Mouse (Mus musculus): ENCODE measurements around the gene Krtap10-4. TPM values are rescaled to one million over a fixed set of nuclear protein-coding genes. Genes with fewer than 3 reads are reported as not detected.

Gene Krtap10-4
- not detected in 2 replicates for polyA plus RNA-seq (2014; fragmentation: Nextera tagmentation; extraction: Ambion mirVana)

DNA sequence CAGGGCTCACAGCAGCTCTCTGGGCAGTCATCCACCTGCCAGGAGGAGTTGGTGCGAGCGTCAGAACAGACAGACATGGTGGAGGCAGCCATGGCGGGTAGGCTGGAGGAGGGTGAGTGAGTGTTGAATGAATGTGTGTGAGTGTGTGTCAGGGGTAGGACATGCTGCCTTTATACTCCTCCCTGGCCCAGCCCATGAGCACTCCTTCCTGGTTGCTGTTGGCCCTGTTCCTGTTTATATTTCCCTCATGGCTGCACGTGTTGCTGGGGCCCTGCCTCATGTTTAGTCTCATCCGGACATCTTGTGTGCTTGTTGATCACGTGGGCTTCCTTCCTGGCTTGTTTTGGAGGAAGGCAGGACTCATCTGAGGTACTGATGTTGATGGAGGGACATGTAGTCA, at the start of gene Krtap10-4:
Krtap10-4 (minus strand) TSS at position 145 of the 400 bp plus-strand sequence.
- H3K4me2 ChIP-seq (ENCODE audit: low read depth): no peak within 1 kb of the TSS
- no peaks in the 10 kb centered on the region for H3K27me3 ChIP-seq (ENCODE audit: control insufficient read depth, insufficient read depth, low read length)
- no peaks in the 10 kb centered on the region for H3K9me3 ChIP-seq (ENCODE audit: control insufficient read depth, low read length)
- DNase-seq (ENCODE audit: low spot score): no peak
- no peaks in the 10 kb centered on the region for H3K4me1 ChIP-seq (ENCODE audit: control insufficient read depth, insufficient read depth, low read length)
- WGBS: 76% methylated on average over 6 of the region's 6 CpGs
- H3K4me3 ChIP-seq (ENCODE audit: low read depth, low read length): no peak within 1 kb of the TSS
- H3K9ac ChIP-seq (ENCODE audit: low read length): no peak within 1 kb of the TSS
- H3K27ac ChIP-seq (ENCODE audit: low read depth, low read length): no peak within 1 kb of the TSS
- H3K36me3 ChIP-seq (ENCODE audit: control insufficient read depth, insufficient read depth, low read length): no peaks in the 10 kb centered on the region
- ATAC-seq (ENCODE audit: insufficient read depth, low FRiP score, low TSS enrichment): no peak

- ATAC-seq (ENCODE audit: insufficient read depth, low FRiP score, low TSS enrichment) (no peak), DNase-seq (ENCODE audit: low spot score) (no peak)
- WGBS: 88% methylated on average over 7 of the region's 7 CpGs
- H3K9me3 ChIP-seq (ENCODE audit: control insufficient read depth, low read length): no peaks in the 10 kb centered on the region
- H3K27ac ChIP-seq (ENCODE audit: low read depth, low read length): no peak overlapping the region
- no peak overlapping the region for H3K4me3 ChIP-seq (ENCODE audit: low read depth, low read length)
- H3K9ac ChIP-seq (ENCODE audit: low read length): no peak overlapping the region
- H3K4me1 ChIP-seq (ENCODE audit: control insufficient read depth, insufficient read depth, low read length): no peaks in the 10 kb centered on the region
- H3K4me2 ChIP-seq (ENCODE audit: low read depth): no peak overlapping the region
- H3K36me3 ChIP-seq (ENCODE audit: control insufficient read depth, insufficient read depth, low read length): no peaks in the 10 kb centered on the region
- no peaks in the 10 kb centered on the region for H3K27me3 ChIP-seq (ENCODE audit: control insufficient read depth, insufficient read depth, low read length)
Measured at GRCm38 (mm10) chr10:77869651-77870050, 42.8 kb upstream of the Krtap10-4 start.

DNA sequence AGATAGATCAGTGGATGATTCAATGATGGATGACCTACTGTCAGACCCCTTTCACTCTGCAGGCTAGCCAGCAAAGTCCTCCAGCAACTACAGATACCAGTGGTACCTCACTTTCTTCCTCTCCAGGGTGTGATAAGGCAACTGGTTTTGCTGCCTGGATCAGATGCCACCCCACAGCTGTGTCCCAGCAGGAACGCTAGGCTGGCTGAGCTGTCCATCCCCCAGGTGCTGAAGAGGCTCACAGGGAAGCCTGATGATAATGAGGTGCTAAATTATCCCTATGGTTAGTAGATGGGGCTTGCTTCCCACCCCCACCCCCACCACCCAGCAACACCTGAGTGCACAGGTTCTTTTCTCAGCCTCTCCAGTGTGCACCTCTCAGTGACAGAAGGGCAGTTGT, 40.7 kb upstream of the Krtap10-4 start:
- Histone ChIP-seq H3K36me3 (ENCODE audit: control insufficient read depth, insufficient read depth, low read length) (no peaks in the 10 kb centered on the region), H3K9me3 (ENCODE audit: control insufficient read depth, low read length) (no peaks in the 10 kb centered on the region), H3K27ac (ENCODE audit: low read depth, low read length) (no peak overlapping the region), H3K4me3 (ENCODE audit: low read depth, low read length) (no peak overlapping the region), H3K4me2 (ENCODE audit: low read depth) (no peak overlapping the region), H3K27me3 (ENCODE audit: control insufficient read depth, insufficient read depth, low read length) (no peaks in the 10 kb centered on the region), H3K9ac (ENCODE audit: low read length) (no peak overlapping the region), H3K4me1 (ENCODE audit: control insufficient read depth, insufficient read depth, low read length) (no peaks in the 10 kb centered on the region)
- DNase-seq (ENCODE audit: low spot score): no peak
- ATAC-seq (ENCODE audit: insufficient read depth, low FRiP score, low TSS enrichment): no peak
- WGBS: 42% methylated on average over 1 of the region's 1 CpGs

- H3K4me1 ChIP-seq (ENCODE audit: control insufficient read depth, insufficient read depth, low read length): no peaks in the 10 kb centered on the region
- no peak for DNase-seq (ENCODE audit: low spot score)
- 44% methylated on average over 11 of the region's 11 CpGs for WGBS
- no peaks in the 10 kb centered on the region for H3K9me3 ChIP-seq (ENCODE audit: control insufficient read depth, low read length)
- H3K4me2 ChIP-seq (ENCODE audit: low read depth): peak overlapping the region; percentile 36
- H3K4me3 ChIP-seq (ENCODE audit: low read depth, low read length): peak overlapping the region; percentile 19; the same call in 1 of the 2 replicates
- no peaks in the 10 kb centered on the region for H3K36me3 ChIP-seq (ENCODE audit: control insufficient read depth, insufficient read depth, low read length)
- no peaks in the 10 kb centered on the region for H3K27me3 ChIP-seq (ENCODE audit: control insufficient read depth, insufficient read depth, low read length)
- peak overlapping the region; percentile 42; the same call in 1 of the 2 replicates for H3K9ac ChIP-seq (ENCODE audit: low read length)
- no peak overlapping the region for H3K27ac ChIP-seq (ENCODE audit: low read depth, low read length)
- ATAC-seq (ENCODE audit: insufficient read depth, low FRiP score, low TSS enrichment): no peak; the same call in 1 of the 2 replicates
Measured at GRCm38 (mm10) chr10:77864762-77865143, 37.9 kb upstream of the Krtap10-4 start.

DNA sequence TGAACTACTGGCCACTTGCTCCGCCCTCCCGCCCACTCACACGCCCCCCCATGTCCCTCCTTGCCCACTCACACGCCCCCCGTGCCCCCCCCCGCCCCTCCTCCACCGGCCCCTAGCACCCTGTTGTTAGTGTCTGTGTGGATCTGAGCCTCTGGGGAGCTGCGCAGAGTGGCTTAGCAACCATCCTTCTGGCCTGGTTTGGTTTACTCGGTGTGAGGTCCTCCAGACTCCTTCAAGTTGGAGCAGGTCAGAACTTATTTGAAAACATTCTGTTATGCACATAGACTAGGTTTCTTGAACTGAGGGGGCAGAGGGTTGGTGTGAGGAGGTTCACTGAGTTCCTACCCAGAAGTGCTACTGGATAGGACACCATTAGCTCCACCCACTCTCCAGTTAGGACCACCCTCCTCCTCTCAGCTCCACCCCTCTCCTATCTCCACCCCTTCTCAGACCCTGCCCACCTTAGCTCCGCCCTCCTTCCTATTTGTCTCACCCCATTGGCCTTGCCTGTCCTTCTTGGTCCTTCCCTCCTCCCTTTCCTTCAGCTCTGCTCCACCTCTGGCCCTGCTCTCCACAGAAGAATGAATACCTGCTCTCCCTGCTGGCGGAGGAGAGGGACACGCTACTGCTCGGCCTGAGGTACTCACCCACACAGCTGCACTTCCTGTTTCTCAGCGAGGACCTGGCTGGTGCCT, 37.3 kb upstream of the Krtap10-4 start:
- Histone ChIP-seq H3K4me3 (ENCODE audit: low read depth, low read length) (peak overlapping the region; percentile 19; the same call in 1 of the 2 replicates), H3K27me3 (ENCODE audit: control insufficient read depth, insufficient read depth, low read length) (no peaks in the 10 kb centered on the region), H3K36me3 (ENCODE audit: control insufficient read depth, insufficient read depth, low read length) (no peaks in the 10 kb centered on the region), H3K27ac (ENCODE audit: low read depth, low read length) (no peak overlapping the region), H3K4me1 (ENCODE audit: control insufficient read depth, insufficient read depth, low read length) (no peaks in the 10 kb centered on the region), H3K9me3 (ENCODE audit: control insufficient read depth, low read length) (no peaks in the 10 kb centered on the region), H3K9ac (ENCODE audit: low read length) (peak overlapping the region; percentile 42; the same call in 1 of the 2 replicates), H3K4me2 (ENCODE audit: low read depth) (peak overlapping the region; percentile 36)
- DNase-seq (ENCODE audit: low spot score) (peak; percentile 49), ATAC-seq (ENCODE audit: insufficient read depth, low FRiP score, low TSS enrichment) (peak; percentile 75)
- whole genome bisulfite sequencing: 31% methylated on average over 14 of the region's 14 CpGs

- Histone ChIP-seq H3K4me2 (ENCODE audit: low read depth) (no peak within 1 kb of the TSS), H3K27me3 (ENCODE audit: control insufficient read depth, insufficient read depth, low read length) (no peaks in the 10 kb centered on the region), H3K9me3 (ENCODE audit: control insufficient read depth, low read length) (no peaks in the 10 kb centered on the region), H3K36me3 (ENCODE audit: control insufficient read depth, insufficient read depth, low read length) (no peaks in the 10 kb centered on the region), H3K4me3 (ENCODE audit: low read depth, low read length) (no peak within 1 kb of the TSS), H3K9ac (ENCODE audit: low read length) (no peak within 1 kb of the TSS), H3K4me1 (ENCODE audit: control insufficient read depth, insufficient read depth, low read length) (no peaks in the 10 kb centered on the region), H3K27ac (ENCODE audit: low read depth, low read length) (no peak within 1 kb of the TSS)
- ATAC-seq (ENCODE audit: insufficient read depth, low FRiP score, low TSS enrichment) (no peak), DNase-seq (ENCODE audit: low spot score) (no peak)
- WGBS: 62% methylated on average over 7 of the region's 7 CpGs
Measured at GRCm38 (mm10) chr10:77861675-77862074, 34.8 kb upstream of the Krtap10-4 start, which contains the start of gene Gm3285. Gene Gm3285, plus strand, starts transcription at chr10:77861975.

- Histone ChIP-seq H3K9ac (ENCODE audit: low read length) (no peak within 1 kb of the TSS), H3K9me3 (ENCODE audit: control insufficient read depth, low read length) (no peaks in the 10 kb centered on the region), H3K27ac (ENCODE audit: low read depth, low read length) (no peak within 1 kb of the TSS), H3K4me2 (ENCODE audit: low read depth) (no peak within 1 kb of the TSS), H3K4me1 (ENCODE audit: control insufficient read depth, insufficient read depth, low read length) (no peaks in the 10 kb centered on the region), H3K27me3 (ENCODE audit: control insufficient read depth, insufficient read depth, low read length) (no peaks in the 10 kb centered on the region), H3K36me3 (ENCODE audit: control insufficient read depth, insufficient read depth, low read length) (no peaks in the 10 kb centered on the region), H3K4me3 (ENCODE audit: low read depth, low read length) (no peak within 1 kb of the TSS)
- WGBS: 72% methylated on average over 9 of the region's 9 CpGs
- no peak for ATAC-seq (ENCODE audit: insufficient read depth, low FRiP score, low TSS enrichment)
- no peak for DNase-seq (ENCODE audit: low spot score)
Measured at GRCm38 (mm10) chr10:77852559-77852958, 25.7 kb upstream of the Krtap10-4 start, which contains the start of gene Gm10318. Gene Gm10318, plus strand, starts transcription at chr10:77852859.

GRCm38 (mm10) chr10:77847538-77847937, 20.6 kb upstream of the Krtap10-4 start:
- H3K36me3 ChIP-seq (ENCODE audit: control insufficient read depth, insufficient read depth, low read length): no peaks in the 10 kb centered on the region
- H3K4me3 ChIP-seq (ENCODE audit: low read depth, low read length): no peak overlapping the region
- H3K27ac ChIP-seq (ENCODE audit: low read depth, low read length): no peak overlapping the region
- no peak overlapping the region for H3K4me2 ChIP-seq (ENCODE audit: low read depth)
- DNase-seq (ENCODE audit: low spot score) (no peak), ATAC-seq (ENCODE audit: insufficient read depth, low FRiP score, low TSS enrichment) (no peak)
- no peaks in the 10 kb centered on the region for H3K4me1 ChIP-seq (ENCODE audit: control insufficient read depth, insufficient read depth, low read length)
- WGBS: 77% methylated on average over 2 of the region's 2 CpGs
- no peaks in the 10 kb centered on the region for H3K27me3 ChIP-seq (ENCODE audit: control insufficient read depth, insufficient read depth, low read length)
- no peak overlapping the region for H3K9ac ChIP-seq (ENCODE audit: low read length)
- H3K9me3 ChIP-seq (ENCODE audit: control insufficient read depth, low read length): no peaks in the 10 kb centered on the region

- Histone ChIP-seq H3K27ac (ENCODE audit: low read depth, low read length) (no peak overlapping the region), H3K4me3 (ENCODE audit: low read depth, low read length) (no peak overlapping the region), H3K36me3 (ENCODE audit: control insufficient read depth, insufficient read depth, low read length) (no peaks in the 10 kb centered on the region), H3K4me2 (ENCODE audit: low read depth) (no peak overlapping the region), H3K9me3 (ENCODE audit: control insufficient read depth, low read length) (no peaks in the 10 kb centered on the region), H3K9ac (ENCODE audit: low read length) (no peak overlapping the region), H3K4me1 (ENCODE audit: control insufficient read depth, insufficient read depth, low read length) (no peaks in the 10 kb centered on the region), H3K27me3 (ENCODE audit: control insufficient read depth, insufficient read depth, low read length) (no peaks in the 10 kb centered on the region)
- WGBS: 23% methylated on average over 2 of the region's 2 CpGs
- DNase-seq (ENCODE audit: low spot score): no peak
- ATAC-seq (ENCODE audit: insufficient read depth, low FRiP score, low TSS enrichment): no peak
Measured at GRCm38 (mm10) chr10:77846961-77847360, 20.1 kb upstream of the Krtap10-4 start.
